Mouse (Mus musculus) layer of hippocampus, adult 9-11 months (tissue): ENCODE data around the gene Trip6.

Experiments
- DNase-seq: peaks from one replicate; pipeline ENCODE4 v3.0.0; 2022

Trip6 gene

DNA sequence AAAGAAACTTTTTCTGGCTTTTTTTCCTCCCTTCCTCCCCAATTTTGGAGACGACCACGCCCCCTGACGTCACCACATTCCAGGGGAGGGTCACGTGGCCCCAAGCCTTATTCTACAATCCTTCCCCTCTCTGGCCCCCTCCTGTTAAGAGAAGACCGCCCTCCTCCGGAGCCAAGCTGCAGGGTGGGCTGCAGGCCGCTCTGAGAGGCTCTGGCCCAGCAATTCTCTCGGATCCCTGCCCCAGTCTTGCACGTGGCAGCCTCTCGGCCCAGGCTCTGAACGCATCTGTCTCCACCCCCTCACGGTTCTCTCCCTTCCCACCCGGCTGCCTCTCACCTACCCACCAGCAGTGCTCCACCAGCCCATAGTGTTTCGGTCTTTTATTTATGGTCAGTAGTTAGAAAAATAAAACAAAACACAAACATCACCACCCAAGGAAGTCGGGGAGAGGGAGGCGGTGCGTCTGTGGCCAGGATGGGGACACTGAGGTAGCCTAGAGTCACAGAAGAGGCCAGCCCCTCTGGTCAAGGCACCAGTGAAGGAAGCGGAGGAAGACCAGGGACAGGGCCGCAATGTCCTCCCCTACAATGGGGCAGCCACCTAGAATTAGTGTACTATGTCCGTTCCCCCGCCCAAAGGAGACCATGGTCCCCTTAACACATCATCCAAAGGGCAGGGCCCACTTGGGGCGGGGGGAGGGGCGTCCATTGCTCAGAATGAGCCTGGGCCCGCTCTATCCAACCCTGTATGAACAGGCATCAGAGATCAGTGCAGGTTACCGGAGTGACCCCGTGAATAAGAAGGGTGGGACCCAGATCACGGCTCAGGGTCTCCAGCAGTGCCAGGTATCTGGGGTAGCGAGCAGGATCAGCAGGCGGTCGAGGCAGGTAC is at the start of gene Trip6:
Gene Trip6, minus strand, starts transcription at position 212 of the 891 bp plus-strand sequence.
- DNase-seq: no peak

DNA sequence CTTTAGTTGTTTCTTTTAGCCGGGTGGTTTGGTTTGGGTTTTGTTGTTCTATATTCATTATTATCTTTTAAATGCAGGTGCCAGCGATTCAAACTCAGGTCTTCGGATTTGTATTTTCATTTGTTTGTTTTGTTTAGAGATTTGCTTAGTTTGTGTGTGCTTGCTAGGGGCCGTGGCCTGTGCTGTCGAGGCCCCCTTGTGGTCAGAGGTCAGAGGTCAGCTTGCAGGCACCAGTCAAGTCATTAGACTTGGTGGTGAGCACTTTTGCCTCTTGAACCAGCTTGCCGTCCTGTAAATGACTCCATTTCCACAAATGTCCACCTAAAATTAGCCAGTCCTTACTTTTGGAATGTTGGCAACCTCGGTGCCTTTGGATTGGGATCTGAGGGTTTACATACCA is 44.2 kb upstream of the Trip6 start:
- no peak for DNase-seq

DNA sequence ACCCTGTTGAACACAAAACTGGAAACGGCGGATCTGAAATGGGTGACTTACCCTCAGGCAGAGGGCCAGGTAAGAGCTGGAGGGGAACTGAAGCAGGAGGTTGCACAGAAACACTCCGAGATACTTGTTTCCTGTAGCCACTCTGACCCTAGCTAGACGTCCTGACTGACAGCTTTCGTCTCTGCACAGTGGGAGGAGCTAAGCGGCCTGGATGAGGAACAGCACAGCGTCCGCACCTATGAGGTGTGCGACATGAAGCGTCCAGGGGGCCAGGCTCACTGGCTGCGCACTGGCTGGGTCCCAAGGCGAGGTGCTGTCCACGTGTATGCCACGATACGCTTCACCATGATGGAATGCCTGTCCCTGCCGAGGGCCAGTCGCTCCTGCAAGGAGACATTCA is 39.9 kb upstream of the Trip6 start:
- no peak for DNase-seq

DNA sequence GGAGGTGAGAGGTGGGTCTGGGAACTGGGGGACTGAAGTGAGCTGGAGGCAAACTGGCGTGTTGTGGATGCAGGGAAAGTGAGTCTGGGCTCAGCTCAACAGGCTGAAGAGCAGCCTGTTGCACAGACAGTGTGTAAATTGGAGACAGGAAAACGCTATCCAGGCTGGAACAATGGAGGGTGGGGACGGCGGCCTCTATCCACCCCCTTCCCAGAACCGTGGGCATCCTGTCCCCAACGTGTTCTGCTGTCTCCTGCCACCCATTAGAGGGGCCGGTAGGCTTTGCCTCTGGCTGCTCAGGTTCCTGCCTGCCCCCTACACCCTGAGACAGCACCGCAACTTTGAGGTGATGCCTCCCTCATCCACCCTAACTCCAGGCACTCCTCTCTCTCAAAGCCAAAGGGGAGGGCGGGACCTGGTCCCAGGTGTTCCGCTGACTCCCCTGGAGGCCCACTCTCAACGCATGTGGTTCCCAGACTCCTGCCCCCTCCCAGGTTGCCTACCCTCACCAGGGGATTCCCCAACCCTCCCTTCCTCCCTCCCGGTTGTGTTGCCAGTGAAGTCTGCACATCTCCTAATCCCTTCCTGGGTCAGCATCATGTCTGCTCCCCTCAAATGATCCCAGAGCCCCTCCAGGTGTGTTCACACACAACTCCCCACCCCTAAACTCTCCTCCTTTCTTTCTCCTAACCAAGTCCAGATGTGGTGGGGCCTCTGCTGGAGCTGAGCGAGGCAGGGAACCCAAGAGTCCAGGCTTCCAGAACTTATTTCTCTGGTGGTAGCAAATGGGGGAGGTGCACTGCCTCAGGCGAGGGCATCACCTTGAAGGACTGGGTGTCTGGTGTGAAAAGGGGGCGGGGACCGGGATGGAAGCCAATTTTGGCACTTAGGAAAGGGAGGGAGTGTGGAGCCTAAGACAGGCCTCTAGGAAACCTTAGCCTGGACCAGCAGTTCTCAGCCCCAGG is 38.1 kb upstream of the Trip6 start:
- DNase-seq: no peak

DNA sequence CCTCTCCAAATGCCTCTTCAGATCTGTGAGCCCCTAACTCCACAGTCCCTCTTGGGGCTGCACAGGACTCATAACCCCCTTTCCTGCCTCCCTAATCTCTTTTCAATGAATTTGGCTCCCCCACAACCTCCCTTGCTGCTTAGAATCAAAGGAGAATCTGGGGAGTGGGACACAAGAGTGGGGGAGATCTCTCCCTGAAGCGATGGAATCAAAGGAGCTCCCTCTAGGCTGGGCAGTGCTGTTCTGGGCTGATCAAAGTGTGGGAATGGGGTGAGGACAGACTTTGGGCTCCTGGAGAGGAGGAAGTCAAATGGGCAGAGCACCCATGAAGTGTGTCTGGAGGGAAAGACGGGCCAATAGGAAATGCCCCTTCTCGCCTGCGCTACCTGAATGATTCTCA is 37.2 kb upstream of the Trip6 start:
- no peak for DNase-seq

DNA sequence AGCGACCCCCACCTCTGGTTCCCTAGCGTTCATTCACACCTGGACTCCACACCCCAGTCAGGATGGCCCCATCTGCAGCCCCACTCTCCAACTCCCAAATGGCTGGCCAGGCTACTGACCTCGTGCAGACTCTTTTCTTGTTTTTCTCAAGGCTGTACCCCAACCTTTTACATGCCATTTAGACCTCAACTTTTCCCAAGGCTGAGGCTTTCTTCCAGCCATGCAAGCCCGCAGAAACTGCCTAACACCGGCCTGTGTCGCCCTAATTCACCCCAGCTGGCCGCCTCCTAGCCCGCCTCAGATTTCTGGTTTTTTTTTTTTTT is 36.8 kb upstream of the Trip6 start:
- no peak for DNase-seq

DNA sequence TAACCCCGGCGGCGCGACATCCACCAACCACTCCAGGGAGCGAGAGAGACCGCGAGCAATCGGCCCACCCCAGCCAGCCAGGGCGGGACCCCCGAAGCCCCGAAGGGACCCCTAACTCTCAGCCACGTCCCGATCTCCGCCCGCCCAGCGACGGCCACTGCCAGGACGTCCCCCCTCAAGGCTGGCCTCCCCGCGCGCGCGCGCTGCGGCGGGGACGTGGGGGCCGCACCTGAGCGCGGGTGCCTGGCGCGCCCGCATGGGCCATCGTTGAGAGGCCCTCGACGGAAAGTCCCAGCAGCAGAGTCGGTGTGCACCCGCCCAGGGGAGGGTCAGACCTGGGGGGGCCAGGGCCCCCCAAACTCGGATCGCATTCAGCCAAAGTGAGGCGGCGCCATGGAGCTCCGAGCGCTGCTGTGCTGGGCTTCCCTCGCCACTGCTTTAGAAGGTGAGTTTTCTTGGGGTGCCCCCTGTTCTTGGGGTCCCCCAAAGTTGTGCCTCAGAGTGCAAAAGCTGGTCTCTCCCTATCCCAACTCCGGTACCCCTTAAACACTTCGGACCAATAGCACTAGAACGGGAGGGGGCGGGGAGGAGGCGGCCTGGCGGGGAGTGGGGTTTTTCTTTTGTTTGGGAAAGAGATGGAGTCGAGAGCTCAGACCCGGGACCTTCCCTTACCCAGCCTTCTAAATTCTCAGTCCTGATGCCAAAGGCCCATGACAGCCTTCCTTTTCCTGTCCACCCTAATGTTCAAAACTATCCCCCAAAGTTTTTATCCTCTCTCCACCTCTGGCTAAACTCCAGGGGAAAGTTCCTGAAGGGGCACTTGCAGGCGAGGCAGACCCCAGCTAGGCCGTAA is 36.2 kb upstream of the Trip6 start:
- no peak for DNase-seq

DNA sequence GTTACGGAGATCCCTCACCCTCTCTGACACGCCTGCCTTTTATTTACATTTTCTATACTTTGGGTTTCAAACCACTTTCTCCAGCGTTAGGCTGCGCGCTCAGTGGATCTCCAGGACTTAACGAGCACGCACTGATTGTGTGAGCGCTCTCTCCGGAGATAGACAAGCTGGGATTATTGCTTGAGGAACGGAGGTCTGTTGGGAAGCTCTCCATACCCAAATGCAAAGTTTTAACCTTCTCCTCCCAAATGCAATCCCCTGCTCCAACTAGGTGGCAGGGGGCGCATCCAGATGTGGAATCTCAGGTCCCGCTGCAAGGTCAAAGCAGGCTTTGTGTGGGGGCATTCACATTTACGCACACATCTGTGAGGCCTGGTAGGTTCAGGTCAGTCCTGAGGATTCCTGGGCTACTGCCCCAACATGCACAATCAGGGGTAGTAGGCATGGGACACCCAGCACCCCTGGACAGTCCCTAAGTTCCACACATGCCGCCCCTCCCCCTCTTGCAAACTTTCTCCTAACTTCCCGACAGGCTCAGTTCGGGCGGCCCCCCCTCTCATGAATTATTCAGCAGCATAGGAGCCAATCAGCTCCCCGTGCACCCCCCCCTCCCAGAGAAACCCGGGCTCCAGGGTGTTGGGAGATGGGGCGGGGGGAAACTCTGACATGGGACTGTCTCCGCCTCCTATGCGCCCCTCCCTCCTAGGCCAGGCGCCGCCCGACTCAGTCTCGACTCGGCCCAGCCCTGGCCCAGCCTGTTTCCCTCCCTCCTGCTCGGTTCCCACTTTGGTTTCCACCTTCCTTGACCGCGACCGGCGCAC is 35.4 kb upstream of the Trip6 start, which contains the start of gene Ephb4:
Gene Ephb4, plus strand, starts transcription at position 726 of the 821 bp plus-strand sequence.
- peak; percentile 64 for DNase-seq

DNA sequence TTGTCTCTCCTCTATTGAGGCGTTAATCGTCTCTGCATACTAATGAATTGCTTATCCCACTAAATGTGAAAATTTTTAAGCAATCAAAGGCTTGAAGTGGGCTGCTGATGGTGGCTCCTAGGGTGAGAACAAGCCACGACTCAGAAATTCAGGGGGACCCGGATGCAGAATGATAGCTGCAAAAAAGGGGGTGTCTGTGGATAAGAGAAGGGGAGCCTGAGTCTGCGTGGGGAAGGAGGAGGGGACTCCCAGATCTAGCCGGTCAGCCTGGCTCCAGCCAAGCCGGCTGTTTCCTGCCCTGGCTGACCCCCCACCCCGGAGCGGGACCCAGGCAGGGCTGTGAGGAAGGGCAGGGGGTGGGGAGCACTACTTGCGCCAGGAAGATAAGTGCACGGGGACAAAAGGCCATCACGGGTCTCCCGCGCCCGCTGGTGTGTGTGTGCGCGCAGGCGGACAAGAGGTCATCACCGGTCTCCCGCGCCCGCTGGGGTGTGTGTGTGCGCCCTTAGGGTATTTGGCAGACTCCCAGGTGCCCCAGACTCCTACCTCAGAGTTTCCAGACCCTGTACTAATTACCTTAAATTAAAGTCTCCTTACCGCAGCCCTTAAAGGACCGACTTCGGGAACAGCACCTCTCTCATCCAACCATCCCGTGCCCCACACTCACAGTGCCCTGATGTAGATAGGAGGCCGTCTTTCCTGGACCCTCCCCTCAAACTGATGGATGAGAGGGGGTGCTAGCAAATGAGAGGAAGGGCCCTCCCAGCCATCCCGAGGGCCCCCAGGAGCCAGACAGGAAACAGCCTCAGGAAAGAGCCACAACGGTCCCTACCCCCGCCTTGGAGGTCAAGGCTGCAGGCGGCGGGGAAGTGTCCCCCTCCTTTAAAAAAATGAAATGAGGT is 34.5 kb upstream of the Trip6 start:
- DNase-seq: no peak

DNA sequence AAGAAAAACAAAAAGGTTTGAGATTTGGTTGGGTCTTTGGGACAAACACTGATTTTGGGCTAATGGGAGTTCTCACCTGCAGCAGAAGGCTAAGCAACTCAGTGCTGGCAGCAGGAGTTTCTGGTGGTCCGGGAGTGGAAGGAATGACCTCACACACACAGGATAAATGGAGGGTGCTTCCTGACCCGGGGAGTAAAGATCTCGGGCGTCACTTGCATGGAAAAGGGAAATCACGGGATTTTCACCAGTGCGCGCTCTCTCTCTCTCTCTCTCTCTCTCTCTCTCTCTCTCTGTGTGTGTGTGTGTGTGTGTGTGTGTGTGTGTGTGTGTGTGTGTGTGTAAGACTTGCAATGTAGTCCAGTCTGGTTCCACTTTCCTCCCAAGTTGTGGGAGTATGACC is 33.7 kb upstream of the Trip6 start:
- DNase-seq: no peak

DNA sequence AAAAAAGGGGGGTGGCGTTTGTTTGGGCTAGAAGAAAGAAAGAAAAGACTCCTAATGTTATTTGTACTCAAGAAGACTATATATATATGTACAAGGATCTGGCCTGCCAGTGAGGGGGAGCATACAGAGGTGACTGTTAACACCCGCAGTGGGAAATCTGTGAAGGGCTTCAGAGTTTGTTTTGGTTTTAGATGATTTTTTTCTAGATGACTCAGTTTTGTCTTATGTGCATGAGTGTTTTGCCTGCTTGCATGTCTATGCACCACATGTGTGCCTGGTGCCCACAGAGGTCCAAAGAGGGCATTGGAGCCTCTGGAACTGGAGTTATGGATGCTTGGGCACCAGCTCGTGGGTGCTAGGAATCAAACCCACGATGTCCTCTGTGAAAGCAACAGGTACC is 32.8 kb upstream of the Trip6 start:
- DNase-seq: no peak

DNA sequence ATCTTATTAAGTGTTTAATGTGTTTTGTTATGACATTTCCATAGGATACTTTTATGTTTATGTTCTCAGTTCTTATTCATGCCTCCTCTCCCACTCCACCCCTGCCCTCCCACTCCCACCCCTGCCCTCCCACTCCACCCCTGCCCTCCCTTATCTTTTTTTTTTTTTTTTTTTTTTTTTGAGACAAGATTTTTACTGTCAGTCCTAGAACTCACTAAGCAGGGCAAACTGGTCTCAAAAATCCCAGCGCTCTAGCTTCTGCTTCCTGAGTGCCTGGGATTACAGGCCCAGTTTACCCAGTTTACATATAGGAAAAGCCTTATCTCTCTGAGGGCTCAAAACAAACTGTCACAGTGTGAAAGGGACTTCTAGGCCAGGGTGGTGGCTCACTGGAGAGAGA is 32.2 kb upstream of the Trip6 start:
- DNase-seq: no peak

DNA sequence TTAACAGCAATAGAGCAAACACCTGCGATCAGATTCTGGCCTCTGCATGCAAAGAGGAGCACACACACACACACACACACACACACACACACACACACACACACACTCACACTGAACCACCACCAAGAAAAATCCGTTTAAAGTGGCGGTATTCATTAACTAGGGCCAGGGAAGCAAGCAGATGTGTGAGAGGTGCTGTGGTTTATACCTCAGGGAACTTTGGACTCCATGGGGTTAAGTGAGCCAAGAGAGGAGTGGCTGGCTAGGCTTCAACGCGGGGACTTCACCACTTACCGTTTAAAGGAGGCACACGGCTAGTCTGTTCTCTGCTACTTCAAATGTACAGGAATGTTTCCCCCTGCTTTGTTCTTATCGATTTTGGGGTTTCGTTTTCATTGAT is 31.6 kb upstream of the Trip6 start:
- DNase-seq: no peak

DNA sequence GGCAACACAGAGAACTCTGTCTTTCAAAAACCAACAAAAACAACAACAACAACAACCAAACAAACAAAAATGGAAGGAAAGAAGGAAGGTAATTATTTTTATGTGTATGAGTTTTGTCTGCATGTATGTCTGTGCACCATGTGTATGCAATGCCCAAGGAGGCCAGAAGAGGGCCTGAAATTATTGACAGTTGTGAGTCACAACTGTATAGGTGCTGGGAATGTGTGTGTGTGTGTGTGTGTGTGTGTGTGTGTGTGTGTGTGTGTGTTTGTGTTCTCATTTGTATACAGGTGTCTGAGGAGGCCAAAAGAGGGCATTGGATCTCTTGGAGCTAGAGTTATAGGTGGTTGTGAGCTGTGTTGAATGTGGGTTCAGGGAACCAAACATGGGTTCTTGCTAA is 29.7 kb upstream of the Trip6 start:
- no peak for DNase-seq

DNA sequence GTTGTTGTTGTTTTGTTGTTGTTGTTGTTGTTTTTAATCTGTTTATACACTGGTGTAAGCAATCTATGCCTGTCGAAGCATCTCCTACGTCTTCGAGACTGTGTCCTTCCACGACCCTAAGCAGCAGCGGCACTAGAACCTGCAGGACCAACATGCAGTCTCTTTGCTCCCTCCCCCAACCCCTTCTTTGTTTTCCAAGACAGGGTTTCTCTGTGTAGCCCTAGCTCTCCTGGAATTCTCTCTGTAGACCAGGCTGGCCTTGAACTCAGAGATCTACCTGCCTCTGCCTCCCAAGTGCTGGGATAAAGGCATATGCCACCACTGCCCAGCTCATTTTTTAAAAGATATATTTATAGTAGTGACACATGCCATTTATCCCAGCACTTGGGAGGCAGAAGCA is 29.2 kb upstream of the Trip6 start:
- no peak for DNase-seq

DNA sequence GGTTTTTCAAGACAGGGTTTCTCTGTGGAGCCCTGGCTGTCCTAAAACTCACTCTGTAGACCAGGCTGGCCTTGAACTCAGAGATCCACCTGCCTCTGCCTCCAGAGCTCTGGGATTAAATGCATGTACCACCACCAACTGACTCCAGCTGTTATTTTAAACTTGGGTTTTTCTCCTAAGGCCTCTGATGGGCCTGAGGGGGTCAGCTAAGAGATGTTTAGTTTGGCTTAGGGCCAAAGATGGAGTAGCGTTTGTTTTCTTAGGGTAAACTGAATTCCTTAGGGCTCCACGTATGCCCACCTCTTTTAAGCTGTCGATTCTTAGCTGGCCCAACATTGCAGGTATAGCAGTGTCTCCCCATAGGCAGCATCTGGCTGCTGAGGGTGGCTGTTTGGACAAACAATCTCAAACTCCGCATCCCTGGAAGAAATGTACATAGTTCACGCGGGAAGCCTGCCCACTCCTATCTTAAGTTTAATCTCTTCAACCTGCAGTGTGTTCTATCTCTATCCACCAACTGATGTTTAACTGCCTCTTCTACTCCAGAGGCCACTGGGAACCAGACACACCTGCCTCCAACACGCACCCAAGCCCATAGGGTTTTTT is 28.3 kb upstream of the Trip6 start:
- DNase-seq: no peak

DNA sequence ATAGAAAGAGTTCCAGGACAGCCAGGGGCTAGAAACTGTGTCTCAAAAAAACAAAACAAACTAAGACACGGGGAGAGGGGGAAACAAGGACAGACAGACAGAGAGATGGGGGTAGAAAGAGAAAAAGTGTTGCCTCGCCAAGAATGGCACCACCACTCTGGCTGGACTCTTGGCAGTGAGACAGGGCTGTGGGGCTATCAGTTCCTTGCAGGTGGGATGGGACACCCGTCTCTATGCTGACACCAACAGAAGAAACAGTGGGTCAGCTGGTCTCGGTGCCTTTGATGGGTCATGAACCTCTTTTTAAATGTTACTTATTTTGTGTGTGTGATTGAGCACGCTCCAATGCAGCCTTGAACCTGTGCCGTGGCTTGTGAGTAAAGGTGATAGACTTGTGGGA is 26.0 kb upstream of the Trip6 start:
- no peak for DNase-seq

DNA sequence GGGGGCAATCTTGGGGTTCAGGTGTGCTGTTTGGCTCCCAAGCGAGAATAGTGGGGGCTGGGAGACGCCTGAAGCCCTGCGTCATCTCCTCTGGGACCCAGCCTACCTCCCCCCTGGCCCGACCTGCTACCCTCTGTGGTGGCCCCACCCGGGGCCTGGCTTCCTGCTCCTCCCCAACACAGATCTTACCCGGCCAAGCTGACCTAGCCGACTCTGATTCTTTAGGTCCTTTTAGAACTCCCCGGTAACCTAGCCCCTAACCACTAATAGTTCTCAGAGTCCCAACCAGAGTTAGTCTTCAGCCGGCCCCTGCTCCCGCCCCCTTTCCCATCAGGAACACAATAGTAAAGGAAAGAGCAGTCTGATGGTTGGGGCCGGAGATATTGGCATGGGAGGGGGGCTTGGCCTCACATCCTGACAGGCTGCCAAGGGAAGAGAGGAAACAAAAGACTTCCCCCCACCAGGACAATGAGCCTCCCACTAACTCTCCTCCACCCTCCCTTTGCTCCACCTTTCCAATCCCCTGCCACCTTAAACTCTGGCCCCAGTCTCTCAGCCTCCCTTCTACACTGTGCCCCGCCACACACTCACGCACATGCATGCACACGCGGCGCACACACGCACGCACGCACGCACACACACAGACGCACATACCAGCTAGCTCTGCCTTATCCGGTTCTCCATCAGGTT is 25.2 kb upstream of the Trip6 start:
- peak; percentile 22 for DNase-seq

DNA sequence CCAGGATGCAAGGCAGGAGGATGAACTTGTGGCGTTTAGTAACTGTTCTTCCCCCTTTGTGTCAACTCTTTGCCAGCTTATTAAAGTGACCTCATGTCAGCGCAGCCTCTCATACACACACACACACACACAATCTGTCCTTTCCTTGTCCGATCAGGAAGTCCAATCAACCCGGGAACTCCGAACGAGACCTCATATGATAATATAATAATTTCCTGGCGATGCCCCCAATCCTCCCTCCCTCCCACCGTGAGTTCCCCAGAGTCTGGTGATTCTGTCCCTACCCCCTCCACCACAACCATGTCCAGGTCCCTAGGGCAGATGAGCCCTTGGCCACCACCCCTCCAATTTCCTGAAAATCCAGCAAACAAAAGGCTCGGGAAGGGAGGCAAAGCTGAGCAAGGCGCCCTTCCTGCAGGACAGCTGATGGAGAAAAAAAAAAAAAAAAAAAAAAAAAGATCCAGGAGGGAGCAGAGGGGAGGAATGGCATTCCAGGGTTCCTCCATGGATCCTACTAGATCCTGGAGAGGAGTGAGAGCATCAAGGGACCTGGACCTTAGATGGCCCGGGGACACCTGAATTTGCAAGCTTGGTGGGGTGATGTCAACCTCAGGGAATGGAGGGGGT is 24.6 kb upstream of the Trip6 start:
- DNase-seq: no peak
